Mouse (Mus musculus) heart, postnatal 0 days (tissue): Measurements from ENCODE around the gene Lmna.

Experiments
- CTCF ChIP-seq: IDR thresholded peaks from 2 replicates; pipeline ENCODE4 v1.5.1; 2016; ENCODE audit warnings: antibody characterized with exemption, control low read depth, low read depth
- EP300 ChIP-seq: IDR thresholded peaks from 2 replicates; pipeline ENCODE4 v1.6.1; 2016; ENCODE audit warnings: antibody characterized with exemption, low read depth

- TF ChIP-seq CTCF (no peak), EP300 (no peak)
Measured at GRCm38 (mm10) chr3:88446471-88447123, 63.2 kb downstream of the Lmna start.
